In genomic region chr10:30802681-30803586, GRCm38 (mm10) we compare ENCODE assay signal across 8 mouse cellular contexts. TPM values are rescaled to one million over a fixed set of nuclear protein-coding genes. Genes with fewer than 3 reads are reported as not detected.
DNase-seq lines count a peak whose midpoint lies in the region; ATAC-seq and TF ChIP-seq lines count a peak whose summit lies in the region.

Gene Ncoa7 (minus strand): TSS chr10:30803326.

- peak; percentile 36 for DNase-seq in c-Kit-positive CD71-negative TER-119-negative erythroid progenitor cells, embryonic 14.5 days (ENCODE audit: low read depth)
- DNase-seq in forebrain, embryonic 11.5 days (ENCODE audit: low spot score) = peak; percentile 91
- peak; percentile 90 for DNase-seq in kidney, postnatal 36 days
- DNase-seq in liver, postnatal 0 days = peak; percentile 88
- DNase-seq in telencephalon, adult 2 months (ENCODE audit: low read depth, low spot score) = peak; percentile 50

- peak within 1 kb of the TSS; percentile 93 for H3K4me3 ChIP-seq in E14TG2a.4 (replicated peaks; ENCODE audit: low read length)
- peak within 1 kb of the TSS; percentile 73 for H3K4me3 ChIP-seq in forebrain, embryonic 11.5 days (ENCODE audit: low read depth, low read length)
- peak within 1 kb of the TSS; percentile 96 for H3K4me3 ChIP-seq in heart, embryonic 16.5 days (ENCODE audit: low read length)
- peak within 1 kb of the TSS; percentile 86 for H3K4me3 ChIP-seq in liver, postnatal 0 days (ENCODE audit: low read depth, low read length)
- H3K4me3 ChIP-seq in neural tube, embryonic 13.5 days = peak within 1 kb of the TSS; percentile 83

- H3K27ac ChIP-seq in forebrain, embryonic 11.5 days (ENCODE audit: low read depth, low read length) = peak within 1 kb of the TSS; percentile 90
- H3K27ac ChIP-seq in heart, embryonic 16.5 days (ENCODE audit: low read length) = peak within 1 kb of the TSS; percentile 89
- H3K27ac ChIP-seq in liver, postnatal 0 days (ENCODE audit: low read depth) = peak within 1 kb of the TSS; percentile 96
- peak within 1 kb of the TSS; percentile 95 for H3K27ac ChIP-seq in neural tube, embryonic 13.5 days (replicated peaks)

- peak within 1 kb of the TSS; percentile 74 for H3K9ac ChIP-seq in forebrain, embryonic 11.5 days (ENCODE audit: low read length)
- peak within 1 kb of the TSS; percentile 82 for H3K9ac ChIP-seq in heart, embryonic 16.5 days (ENCODE audit: low read length)
- peak within 1 kb of the TSS; percentile 88 for H3K9ac ChIP-seq in liver, postnatal 0 days (replicated peaks)
- peak within 1 kb of the TSS; percentile 89 for H3K9ac ChIP-seq in neural tube, embryonic 13.5 days

- H3K36me3 ChIP-seq in E14TG2a.4 (ENCODE audit: insufficient read depth, low read length) = no peaks in the 10 kb centered on the region
- H3K36me3 ChIP-seq in forebrain, embryonic 11.5 days (ENCODE audit: control insufficient read depth, insufficient read depth, low read length) = no peaks in the 10 kb centered on the region
- no peaks in the 10 kb centered on the region for H3K36me3 ChIP-seq in heart, embryonic 16.5 days (ENCODE audit: control insufficient read depth, insufficient read depth)
- no peaks in the 10 kb centered on the region for H3K36me3 ChIP-seq in liver, postnatal 0 days (replicated peaks; ENCODE audit: insufficient read depth, low read length)
- H3K36me3 ChIP-seq in neural tube, embryonic 13.5 days = no peaks in the 10 kb centered on the region

- no peak for TF ChIP-seq CTCF in E14TG2a.4 (conservative IDR thresholded peaks at IDR 0.05; ENCODE audit: low read length)
- TF ChIP-seq CTCF in liver, postnatal 0 days (IDR thresholded peaks at IDR 0.05; ENCODE audit: low read depth) = no peak

- under 1% methylated on average over 76 of the region's 89 CpGs for WGBS in forebrain, embryonic 11.5 days
- under 1% methylated on average over 78 of the region's 89 CpGs for WGBS in heart, embryonic 16.5 days
- under 1% methylated on average over 60 of the region's 89 CpGs for WGBS in liver, postnatal 0 days (ENCODE audit: insufficient replicate concordance)
- under 1% methylated on average over 87 of the region's 89 CpGs for WGBS in neural tube, embryonic 13.5 days

- ATAC-seq in forebrain, embryonic 11.5 days (replicated peaks; ENCODE audit: low FRiP score) = peak; percentile 92
- ATAC-seq in heart, embryonic 16.5 days (replicated peaks; ENCODE audit: extremely low read depth, insufficient read depth, low FRiP score) = peak; percentile 90
- peak; percentile 95 for ATAC-seq in liver, postnatal 0 days
- peak; percentile 95 for ATAC-seq in neural tube, embryonic 13.5 days (ENCODE audit: low read depth)

- peak within 1 kb of the TSS; percentile 62 for H3K4me2 ChIP-seq in forebrain, embryonic 11.5 days (ENCODE audit: low read depth, low read length, severe bottlenecking)
- peak within 1 kb of the TSS; percentile 82 for H3K4me2 ChIP-seq in heart, embryonic 16.5 days (ENCODE audit: low read depth, low read length)
- peak within 1 kb of the TSS; percentile 81 for H3K4me2 ChIP-seq in liver, postnatal 0 days (ENCODE audit: low read depth, low read length)
- peak within 1 kb of the TSS; percentile 55 for H3K4me2 ChIP-seq in neural tube, embryonic 13.5 days

- no peaks in the 10 kb centered on the region for H3K27me3 ChIP-seq in E14TG2a.4 (ENCODE audit: insufficient read depth, low read length)
- H3K27me3 ChIP-seq in forebrain, embryonic 11.5 days (ENCODE audit: control insufficient read depth, insufficient read depth, low read length) = no peaks in the 10 kb centered on the region
- H3K27me3 ChIP-seq in heart, embryonic 16.5 days (ENCODE audit: control insufficient read depth, insufficient read depth, low read length) = no peaks in the 10 kb centered on the region
- no peaks in the 10 kb centered on the region for H3K27me3 ChIP-seq in liver, postnatal 0 days (ENCODE audit: insufficient read depth, low read length)
- H3K27me3 ChIP-seq in neural tube, embryonic 13.5 days = no peaks in the 10 kb centered on the region

- H3K4me1 ChIP-seq in E14TG2a.4 (replicated peaks; ENCODE audit: low read depth, low read length) = peaks cover 22% of the 10 kb centered on the region
- H3K4me1 ChIP-seq in forebrain, embryonic 11.5 days (replicated peaks; ENCODE audit: control insufficient read depth, insufficient read depth, low read length) = no peaks in the 10 kb centered on the region; the same call in 1 of the 2 replicates
- H3K4me1 ChIP-seq in heart, embryonic 16.5 days (ENCODE audit: control insufficient read depth, insufficient read depth, low read length) = peaks cover 8% of the 10 kb centered on the region; the same call in 1 of the 2 replicates
- peaks cover 10% of the 10 kb centered on the region for H3K4me1 ChIP-seq in liver, postnatal 0 days (ENCODE audit: insufficient read depth)
- H3K4me1 ChIP-seq in neural tube, embryonic 13.5 days (replicated peaks) = peaks cover 10% of the 10 kb centered on the region

- H3K9me3 ChIP-seq in E14TG2a.4 (ENCODE audit: low read length) = no peaks in the 10 kb centered on the region
- no peaks in the 10 kb centered on the region for H3K9me3 ChIP-seq in forebrain, embryonic 11.5 days (ENCODE audit: control insufficient read depth, low read length)
- H3K9me3 ChIP-seq in heart, embryonic 16.5 days (replicated peaks; ENCODE audit: control insufficient read depth, low read length) = no peaks in the 10 kb centered on the region
- no peaks in the 10 kb centered on the region for H3K9me3 ChIP-seq in liver, postnatal 0 days (ENCODE audit: low read length)
- no peaks in the 10 kb centered on the region for H3K9me3 ChIP-seq in neural tube, embryonic 13.5 days

- TF ChIP-seq EP300 in liver, postnatal 0 days (IDR thresholded peaks at IDR 0.05; ENCODE audit: low read depth) = no peak

RNA-seq across cellular contexts. Expression of gene Ncoa7, which starts in this region (rescaled TPM):
- polyA plus RNA-seq in forebrain, embryonic 11.5 days (2014; fragmentation: Nextera tagmentation; extraction: Ambion mirVana) = 7.6 and 8.8 TPM in 2 replicates
- polyA plus RNA-seq in heart, embryonic 16.5 days (2015; fragmentation: Nextera tagmentation; extraction: Ambion mirVana) = 5.9 and 7.7 TPM in 2 replicates
- 6.4 TPM in 2 replicates for polyA plus RNA-seq in liver, postnatal 0 days (2015; fragmentation: Nextera tagmentation; extraction: Ambion mirVana)
- polyA plus RNA-seq in neural tube, embryonic 13.5 days (2015; fragmentation: Nextera tagmentation; extraction: Ambion mirVana) = 16.1 and 18.4 TPM in 2 replicates

Comparison
In these comparisons a context has a peak if more than half of its experiments do, and no peak if none do; other contexts are left out.
1. Peak in every context shown above with its lines: DNase-seq, ATAC-seq, H3K4me3 ChIP-seq and H3K27ac ChIP-seq.
2. DNase-seq: peak in every context shown above with its lines; median percentile 91 in forebrain, embryonic 11.5 days; 90 in kidney, postnatal 36 days; 88 in liver, postnatal 0 days; 50 in telencephalon, adult 2 months; 36 in c-Kit-positive CD71-negative TER-119-negative erythroid progenitor cells, embryonic 14.5 days.